Mouse (Mus musculus): ENCODE data around the gene Terb1. TPM values are rescaled to one million over a fixed set of nuclear protein-coding genes. Genes with fewer than 3 reads are reported as not detected.
A peak's percentile ranks its signal among the peaks of the same experiment; 100 is the strongest.

Gene Terb1
- polyA plus RNA-seq, 1 experiment from 2014 or later: 0.05 TPM

- H3K4me1 ChIP-seq (replicated peaks; ENCODE audit: control insufficient read depth, insufficient read depth, low read length): peaks cover 10% of the 10 kb centered on the region
- H3K27ac ChIP-seq (ENCODE audit: low read depth, low read length): peak overlapping the region; percentile 71; the same call in 1 of the 2 replicates
- peak overlapping the region; percentile 95 for H3K4me3 ChIP-seq (ENCODE audit: low read depth, low read length)
- 56% methylated on average over 7 of the region's 7 CpGs for WGBS
- no peak for DNase-seq (ENCODE audit: low spot score)
- H3K9me3 ChIP-seq (ENCODE audit: control insufficient read depth, low read length): no peaks in the 10 kb centered on the region
- no peak overlapping the region; the same call in 1 of the 2 replicates for H3K9ac ChIP-seq (ENCODE audit: low read depth, low read length)
- peaks cover 15% of the 10 kb centered on the region; the same call in 1 of the 2 replicates for H3K36me3 ChIP-seq (ENCODE audit: control insufficient read depth, insufficient read depth, low read length)
- peak; percentile 21; the same call in 1 of the 2 replicates for ATAC-seq (replicated peaks; ENCODE audit: low FRiP score)
- no peaks in the 10 kb centered on the region for H3K27me3 ChIP-seq (replicated peaks; ENCODE audit: control insufficient read depth, insufficient read depth, low read length)
- peak overlapping the region; percentile 86 for H3K4me2 ChIP-seq
Measured at GRCm38 (mm10) chr8:104443125-104443679, 66.5 kb downstream of the Terb1 start.

GRCm38 (mm10) chr8:104442299-104443124 is 67.2 kb downstream of the Terb1 start, which contains the start of gene Dync1li2:
TSS of gene Dync1li2 (minus strand) at chr8:104443047.
- Histone ChIP-seq H3K36me3 (ENCODE audit: control insufficient read depth, insufficient read depth, low read length) (peaks cover 19% of the 10 kb centered on the region), H3K9me3 (ENCODE audit: control insufficient read depth, low read length) (no peaks in the 10 kb centered on the region), H3K4me1 (replicated peaks; ENCODE audit: control insufficient read depth, insufficient read depth, low read length) (peaks cover 10% of the 10 kb centered on the region), H3K27ac (ENCODE audit: low read depth, low read length) (peak within 1 kb of the TSS; percentile 71; the same call in 1 of the 2 replicates), H3K4me3 (ENCODE audit: low read depth, low read length) (peak within 1 kb of the TSS; percentile 95), H3K4me2 (peak within 1 kb of the TSS; percentile 86), H3K27me3 (replicated peaks; ENCODE audit: control insufficient read depth, insufficient read depth, low read length) (no peaks in the 10 kb centered on the region), H3K9ac (ENCODE audit: low read depth, low read length) (peak within 1 kb of the TSS; percentile 81)
- peak; percentile 88 for ATAC-seq (replicated peaks; ENCODE audit: low FRiP score)
- DNase-seq (ENCODE audit: low spot score): peak; percentile 95
- under 1% methylated on average over 75 of the region's 75 CpGs for WGBS

- Histone ChIP-seq H3K27ac (ENCODE audit: low read depth, low read length) (peak overlapping the region; percentile 71; the same call in 1 of the 2 replicates), H3K4me3 (ENCODE audit: low read depth, low read length) (peak overlapping the region; percentile 95), H3K9me3 (ENCODE audit: control insufficient read depth, low read length) (no peaks in the 10 kb centered on the region), H3K4me2 (peak overlapping the region; percentile 86), H3K27me3 (replicated peaks; ENCODE audit: control insufficient read depth, insufficient read depth, low read length) (no peaks in the 10 kb centered on the region), H3K9ac (ENCODE audit: low read depth, low read length) (peak overlapping the region; percentile 81), H3K36me3 (ENCODE audit: control insufficient read depth, insufficient read depth, low read length) (peaks cover 28% of the 10 kb centered on the region), H3K4me1 (replicated peaks; ENCODE audit: control insufficient read depth, insufficient read depth, low read length) (peaks cover 10% of the 10 kb centered on the region)
- ATAC-seq (replicated peaks; ENCODE audit: low FRiP score): no peak; the same call in 1 of the 2 replicates
- 66% methylated on average over 7 of the region's 7 CpGs for WGBS
- DNase-seq (ENCODE audit: low spot score): no peak
Measured at GRCm38 (mm10) chr8:104441613-104442012, 68.1 kb downstream of the Terb1 start.

GRCm38 (mm10) chr8:104439461-104439860 is 70.2 kb downstream of the Terb1 start:
- no peak overlapping the region for H3K9ac ChIP-seq (ENCODE audit: low read depth, low read length)
- no peak overlapping the region for H3K4me3 ChIP-seq (ENCODE audit: low read depth, low read length)
- H3K27me3 ChIP-seq (replicated peaks; ENCODE audit: control insufficient read depth, insufficient read depth, low read length): no peaks in the 10 kb centered on the region
- H3K4me2 ChIP-seq: no peak overlapping the region
- H3K36me3 ChIP-seq (ENCODE audit: control insufficient read depth, insufficient read depth, low read length): peaks cover 38% of the 10 kb centered on the region
- WGBS: 92% methylated on average over 8 of the region's 8 CpGs
- DNase-seq (ENCODE audit: low spot score): no peak
- no peaks in the 10 kb centered on the region for H3K9me3 ChIP-seq (ENCODE audit: control insufficient read depth, low read length)
- H3K4me1 ChIP-seq (replicated peaks; ENCODE audit: control insufficient read depth, insufficient read depth, low read length): peaks cover 12% of the 10 kb centered on the region
- H3K27ac ChIP-seq (ENCODE audit: low read depth, low read length): no peak overlapping the region
- ATAC-seq (replicated peaks; ENCODE audit: low FRiP score): no peak

- Histone ChIP-seq H3K4me2 (no peak overlapping the region), H3K9ac (ENCODE audit: low read depth, low read length) (no peak overlapping the region), H3K27ac (ENCODE audit: low read depth, low read length) (no peak overlapping the region), H3K36me3 (ENCODE audit: control insufficient read depth, insufficient read depth, low read length) (peaks cover 47% of the 10 kb centered on the region), H3K27me3 (replicated peaks; ENCODE audit: control insufficient read depth, insufficient read depth, low read length) (no peaks in the 10 kb centered on the region), H3K4me3 (ENCODE audit: low read depth, low read length) (no peak overlapping the region), H3K9me3 (ENCODE audit: control insufficient read depth, low read length) (no peaks in the 10 kb centered on the region), H3K4me1 (replicated peaks; ENCODE audit: control insufficient read depth, insufficient read depth, low read length) (peaks cover 17% of the 10 kb centered on the region)
- DNase-seq (ENCODE audit: low spot score) (no peak), ATAC-seq (replicated peaks; ENCODE audit: low FRiP score) (no peak)
- WGBS: 83% methylated on average over 13 of the region's 13 CpGs
Measured at GRCm38 (mm10) chr8:104437494-104438135, 72.1 kb downstream of the Terb1 start.

- ATAC-seq (replicated peaks; ENCODE audit: low FRiP score): no peak
- Histone ChIP-seq H3K4me1 (replicated peaks; ENCODE audit: control insufficient read depth, insufficient read depth, low read length) (peaks cover 14% of the 10 kb centered on the region), H3K27ac (ENCODE audit: low read depth, low read length) (no peak overlapping the region), H3K9me3 (ENCODE audit: control insufficient read depth, low read length) (no peaks in the 10 kb centered on the region), H3K36me3 (ENCODE audit: control insufficient read depth, insufficient read depth, low read length) (peaks cover 58% of the 10 kb centered on the region), H3K27me3 (replicated peaks; ENCODE audit: control insufficient read depth, insufficient read depth, low read length) (no peaks in the 10 kb centered on the region), H3K9ac (ENCODE audit: low read depth, low read length) (no peak overlapping the region), H3K4me2 (no peak overlapping the region), H3K4me3 (ENCODE audit: low read depth, low read length) (no peak overlapping the region)
- no peak for DNase-seq (ENCODE audit: low spot score)
- 89% methylated on average over 4 of the region's 4 CpGs for WGBS
Measured at GRCm38 (mm10) chr8:104436591-104436990, 73.1 kb downstream of the Terb1 start.

GRCm38 (mm10) chr8:104436038-104436437 is 73.7 kb downstream of the Terb1 start:
- no peaks in the 10 kb centered on the region for H3K9me3 ChIP-seq (ENCODE audit: control insufficient read depth, low read length)
- ATAC-seq (replicated peaks; ENCODE audit: low FRiP score) (no peak), DNase-seq (ENCODE audit: low spot score) (no peak)
- no peak overlapping the region for H3K4me2 ChIP-seq
- H3K4me3 ChIP-seq (ENCODE audit: low read depth, low read length): no peak overlapping the region
- H3K36me3 ChIP-seq (ENCODE audit: control insufficient read depth, insufficient read depth, low read length): peaks cover 60% of the 10 kb centered on the region
- H3K27me3 ChIP-seq (replicated peaks; ENCODE audit: control insufficient read depth, insufficient read depth, low read length): no peaks in the 10 kb centered on the region
- WGBS: 80% methylated on average over 12 of the region's 12 CpGs
- H3K27ac ChIP-seq (ENCODE audit: low read depth, low read length): no peak overlapping the region
- no peak overlapping the region for H3K9ac ChIP-seq (ENCODE audit: low read depth, low read length)
- peaks cover 9% of the 10 kb centered on the region for H3K4me1 ChIP-seq (replicated peaks; ENCODE audit: control insufficient read depth, insufficient read depth, low read length)

- Histone ChIP-seq H3K4me3 (ENCODE audit: low read depth, low read length) (no peak overlapping the region), H3K4me1 (replicated peaks; ENCODE audit: control insufficient read depth, insufficient read depth, low read length) (peaks cover 7% of the 10 kb centered on the region), H3K27ac (ENCODE audit: low read depth, low read length) (no peak overlapping the region), H3K36me3 (ENCODE audit: control insufficient read depth, insufficient read depth, low read length) (peaks cover 58% of the 10 kb centered on the region), H3K4me2 (no peak overlapping the region), H3K9ac (ENCODE audit: low read depth, low read length) (no peak overlapping the region), H3K9me3 (ENCODE audit: control insufficient read depth, low read length) (no peaks in the 10 kb centered on the region), H3K27me3 (replicated peaks; ENCODE audit: control insufficient read depth, insufficient read depth, low read length) (no peaks in the 10 kb centered on the region)
- ATAC-seq (replicated peaks; ENCODE audit: low FRiP score): no peak
- WGBS: 91% methylated on average over 18 of the region's 18 CpGs
- DNase-seq (ENCODE audit: low spot score): no peak
Measured at GRCm38 (mm10) chr8:104434826-104435354, 74.8 kb downstream of the Terb1 start.

Data from liver, embryonic 11.5 days (tissue).